Mouse (Mus musculus) layer of hippocampus, adult 18-20 months (tissue): ENCODE data around the gene Zfp933. TPM values are rescaled to one million over a fixed set of nuclear protein-coding genes. Genes with fewer than 3 reads are reported as not detected.

Experiments used
- total RNA-seq, 2 experiments: library from RNA; stranded (reverse); gene quantifications; 2 replicates each; pipeline ENCODE4 v1.2.3; 2021

Zfp933 gene
- total RNA-seq, 2 experiments from 2014 or later: 18.5 to 19.8 TPM

Other genes starting within 250 kb of the Zfp933 start
- under 1 TPM; 0.17 to 0.33 TPM for gene Zfp979, start 205.9 kb downstream of the Zfp933 start, total RNA-seq
- gene Zfp534, start 145.8 kb downstream of the Zfp933 start, total RNA-seq: not detected
- 1 to 10 TPM; 1.8 to 3.0 TPM for gene Zfp984, start 38.6 kb downstream of the Zfp933 start, total RNA-seq
- 10 to 100 TPM; 19.7 to 20.2 TPM for gene Miip, start 20.4 kb upstream of the Zfp933 start, total RNA-seq
- gene Fv1, start 20.6 kb upstream of the Zfp933 start, total RNA-seq: 10 to 100 TPM in 1 of 2 experiments, 1 to 10 TPM in 1; 8.9 to 11.0 TPM
- gene Mfn2, start 56.3 kb upstream of the Zfp933 start, total RNA-seq: 100 to 1,000 TPM; 204 to 206 TPM
- gene Plod1, start 88.4 kb upstream of the Zfp933 start, total RNA-seq: 10 to 100 TPM; 20.1 to 20.3 TPM
- gene 2510039O18Rik, start 92.5 kb upstream of the Zfp933 start, total RNA-seq: 10 to 100 TPM; 28.2 to 30.1 TPM
- not detected for gene Nppb, start 137.4 kb upstream of the Zfp933 start, total RNA-seq
- not detected for gene Nppa, start 152.4 kb upstream of the Zfp933 start, total RNA-seq
- 10 to 100 TPM; 79.0 to 82.0 TPM for gene Clcn6, start 190.5 kb upstream of the Zfp933 start, total RNA-seq
- 10 to 100 TPM; 28.0 to 30.8 TPM for gene Mthfr, start 190.7 kb upstream of the Zfp933 start, total RNA-seq
- gene Agtrap, start 239.7 kb upstream of the Zfp933 start, total RNA-seq: 1 to 10 TPM; 6.3 to 7.6 TPM